Mouse (Mus musculus): ENCODE data around the gene Sptlc2. TPM values are rescaled to one million over a fixed set of nuclear protein-coding genes. Genes with fewer than 3 reads are reported as not detected.

The Sptlc2 gene
- polyA plus RNA-seq, 1 experiment from 2014 or later = 131 TPM

GRCm38 (mm10) chr12:87266827-87267603 is 121.1 kb downstream of the Sptlc2 start:
- ATAC-seq (replicated peaks; ENCODE audit: low FRiP score, low read depth) (peak; percentile 62), DNase-seq (ENCODE audit: low spot score) (peak; percentile 58)
- peaks cover 24% of the 10 kb centered on the region; the same call in 1 of the 2 replicates for H3K36me3 ChIP-seq (ENCODE audit: insufficient read depth, low read length)
- peak overlapping the region; percentile 76 for H3K4me3 ChIP-seq (replicated peaks; ENCODE audit: low read depth, low read length)
- WGBS = under 1% methylated on average over 31 of the region's 31 CpGs
- H3K27me3 ChIP-seq (ENCODE audit: insufficient read depth, low read length) = no peaks in the 10 kb centered on the region
- H3K4me1 ChIP-seq (replicated peaks; ENCODE audit: insufficient read depth, low read length) = 0 out of 2 replicates have a peak, but pooled peaks cover 6% of the 10 kb centered on the region
- H3K9ac ChIP-seq (ENCODE audit: low read depth, low read length) = peak overlapping the region; percentile 72
- H3K4me2 ChIP-seq (ENCODE audit: low read length) = peak overlapping the region; percentile 86
- TF ChIP-seq CTCF (IDR thresholded peaks at IDR 0.05; ENCODE audit: low read depth) = no peak
- H3K9me3 ChIP-seq (replicated peaks; ENCODE audit: low read length) = no peaks in the 10 kb centered on the region
- H3K27ac ChIP-seq = peak overlapping the region; percentile 89

GRCm38 (mm10) chr12:87266108-87266826 is 121.9 kb downstream of the Sptlc2 start, which contains the start of the genes Vipas39 and Ahsa1:
Vipas39 (minus strand) TSS chr12:87266256.
Ahsa1 (plus strand) TSS chr12:87266479.
- Histone ChIP-seq H3K9me3 (replicated peaks; ENCODE audit: low read length) (no peaks in the 10 kb centered on the region), H3K36me3 (ENCODE audit: insufficient read depth, low read length) (peaks cover 30% of the 10 kb centered on the region; the same call in 1 of the 2 replicates), H3K27me3 (ENCODE audit: insufficient read depth, low read length) (no peaks in the 10 kb centered on the region), H3K4me1 (replicated peaks; ENCODE audit: insufficient read depth, low read length) (0 out of 2 replicates have a peak, but pooled peaks cover 6% of the 10 kb centered on the region), H3K4me2 (ENCODE audit: low read length) (peak within 1 kb of the TSS; percentile 86), H3K27ac (peak within 1 kb of the TSS; percentile 89), H3K4me3 (replicated peaks; ENCODE audit: low read depth, low read length) (peak within 1 kb of the TSS; percentile 76), H3K9ac (ENCODE audit: low read depth, low read length) (peak within 1 kb of the TSS; percentile 79)
- peak; percentile 56 for TF ChIP-seq CTCF (IDR thresholded peaks at IDR 0.05; ENCODE audit: low read depth)
- ATAC-seq (replicated peaks; ENCODE audit: low FRiP score, low read depth) (peak; percentile 96), DNase-seq (ENCODE audit: low spot score) (peak; percentile 99)
- under 1% methylated on average over 31 of the region's 31 CpGs for WGBS

GRCm38 (mm10) chr12:87265444-87265843 is 122.7 kb downstream of the Sptlc2 start:
- peaks cover 28% of the 10 kb centered on the region; the same call in 1 of the 2 replicates for H3K36me3 ChIP-seq (ENCODE audit: insufficient read depth, low read length)
- TF ChIP-seq CTCF (IDR thresholded peaks at IDR 0.05; ENCODE audit: low read depth) = no peak
- peak overlapping the region; percentile 79 for H3K9ac ChIP-seq (ENCODE audit: low read depth, low read length)
- ATAC-seq (replicated peaks; ENCODE audit: low FRiP score, low read depth) = no peak
- 11% methylated on average over 11 of the region's 11 CpGs for WGBS
- peak overlapping the region; percentile 72 for H3K4me2 ChIP-seq (ENCODE audit: low read length)
- H3K4me1 ChIP-seq (replicated peaks; ENCODE audit: insufficient read depth, low read length) = 0 out of 2 replicates have a peak, but pooled peaks cover 6% of the 10 kb centered on the region
- no peaks in the 10 kb centered on the region for H3K27me3 ChIP-seq (ENCODE audit: insufficient read depth, low read length)
- no peak for DNase-seq (ENCODE audit: low spot score)
- H3K27ac ChIP-seq = peak overlapping the region; percentile 76
- peak overlapping the region; percentile 76 for H3K4me3 ChIP-seq (replicated peaks; ENCODE audit: low read depth, low read length)
- no peaks in the 10 kb centered on the region for H3K9me3 ChIP-seq (replicated peaks; ENCODE audit: low read length)

- TF ChIP-seq CTCF (IDR thresholded peaks at IDR 0.05; ENCODE audit: low read depth) = no peak
- H3K27me3 ChIP-seq (ENCODE audit: insufficient read depth, low read length) = no peaks in the 10 kb centered on the region
- no peaks in the 10 kb centered on the region for H3K4me1 ChIP-seq (replicated peaks; ENCODE audit: insufficient read depth, low read length)
- no peak overlapping the region for H3K4me2 ChIP-seq (ENCODE audit: low read length)
- no peak overlapping the region for H3K9ac ChIP-seq (ENCODE audit: low read depth, low read length)
- H3K27ac ChIP-seq = no peak overlapping the region
- 98% methylated on average over 8 of the region's 8 CpGs for WGBS
- no peak overlapping the region for H3K4me3 ChIP-seq (replicated peaks; ENCODE audit: low read depth, low read length)
- DNase-seq (ENCODE audit: low spot score) = no peak
- ATAC-seq (replicated peaks; ENCODE audit: low FRiP score, low read depth) = no peak
- no peaks in the 10 kb centered on the region for H3K9me3 ChIP-seq (replicated peaks; ENCODE audit: low read length)
- peaks cover 54% of the 10 kb centered on the region; the same call in 1 of the 2 replicates for H3K36me3 ChIP-seq (ENCODE audit: insufficient read depth, low read length)
These were observed 127.6 kb downstream of the Sptlc2 start for GRCm38 (mm10) chr12:87260562-87260961.

GRCm38 (mm10) chr12:87256629-87257028 is 131.5 kb downstream of the Sptlc2 start:
- WGBS = 95% methylated on average over 5 of the region's 5 CpGs
- H3K9ac ChIP-seq (ENCODE audit: low read depth, low read length) = no peak overlapping the region

More at GRCm38 (mm10) chr12:87256629-87257028, 131.5 kb downstream of the Sptlc2 start:
- no peak overlapping the region for H3K27ac ChIP-seq
- ATAC-seq (replicated peaks; ENCODE audit: low FRiP score, low read depth) (no peak), DNase-seq (ENCODE audit: low spot score) (no peak)
- no peaks in the 10 kb centered on the region for H3K27me3 ChIP-seq (ENCODE audit: insufficient read depth, low read length)
- H3K4me2 ChIP-seq (ENCODE audit: low read length) = no peak overlapping the region
- H3K36me3 ChIP-seq (ENCODE audit: insufficient read depth, low read length) = peaks cover 73% of the 10 kb centered on the region
- no peaks in the 10 kb centered on the region for H3K9me3 ChIP-seq (replicated peaks; ENCODE audit: low read length)
- TF ChIP-seq CTCF (IDR thresholded peaks at IDR 0.05; ENCODE audit: low read depth) = no peak
- H3K4me3 ChIP-seq (replicated peaks; ENCODE audit: low read depth, low read length) = no peak overlapping the region
- H3K4me1 ChIP-seq (replicated peaks; ENCODE audit: insufficient read depth, low read length) = no peaks in the 10 kb centered on the region

Small RNAs within 50 kb of the gene (microRNA-seq; reads per million reads assigned to microRNA genes)
- gene Gm47293 = not detected
- 51.3 reads per million, percentile 45 among the genes with 10 or more reads in this experiment for gene Mir3068

Other genes starting within 250 kb of the Sptlc2 start
- gene Gstz1, start 241.2 kb downstream of the Sptlc2 start, polyA plus RNA-seq (2015; fragmentation: Nextera tagmentation; extraction: Ambion mirVana) = 89.7 and 91.3 TPM in 2 replicates
- gene Pomt2, start 240.4 kb downstream of the Sptlc2 start, polyA plus RNA-seq (2015; fragmentation: Nextera tagmentation; extraction: Ambion mirVana) = 14.6 TPM in 2 replicates
- 1.3 and 1.4 TPM in 2 replicates for gene Samd15, start 188.6 kb downstream of the Sptlc2 start, polyA plus RNA-seq (2015; fragmentation: Nextera tagmentation; extraction: Ambion mirVana)
- gene Tmed8, start 187.9 kb downstream of the Sptlc2 start, polyA plus RNA-seq (2015; fragmentation: Nextera tagmentation; extraction: Ambion mirVana) = 1.7 and 1.8 TPM in 2 replicates
- 0.17 TPM in 1 of 2 replicates, not detected in the other for gene Noxred1, start 149.6 kb downstream of the Sptlc2 start, polyA plus RNA-seq (2015; fragmentation: Nextera tagmentation; extraction: Ambion mirVana)
- 38.1 and 44.1 TPM in 2 replicates for gene Vipas39, start 122.1 kb downstream of the Sptlc2 start, polyA plus RNA-seq (2015; fragmentation: Nextera tagmentation; extraction: Ambion mirVana)
- 149 and 157 TPM in 2 replicates for gene Ahsa1, start 121.9 kb downstream of the Sptlc2 start, polyA plus RNA-seq (2015; fragmentation: Nextera tagmentation; extraction: Ambion mirVana)
- 0.39 and 0.46 TPM in 2 replicates for gene Ism2, start 88.7 kb downstream of the Sptlc2 start, polyA plus RNA-seq (2015; fragmentation: Nextera tagmentation; extraction: Ambion mirVana)
- 289 and 348 TPM in 2 replicates for gene Slirp, start 55.5 kb upstream of the Sptlc2 start, polyA plus RNA-seq (2015; fragmentation: Nextera tagmentation; extraction: Ambion mirVana)
- gene Alkbh1, start 55.7 kb upstream of the Sptlc2 start, polyA plus RNA-seq (2015; fragmentation: Nextera tagmentation; extraction: Ambion mirVana) = 24.1 and 27.7 TPM in 2 replicates
- gene Snw1, start 83.9 kb upstream of the Sptlc2 start, polyA plus RNA-seq (2015; fragmentation: Nextera tagmentation; extraction: Ambion mirVana) = 130 and 132 TPM in 2 replicates
- gene Gm5788, start 106.4 kb upstream of the Sptlc2 start, polyA plus RNA-seq (2015; fragmentation: Nextera tagmentation; extraction: Ambion mirVana) = not detected in 2 replicates
- gene Gm8300, start 126.0 kb upstream of the Sptlc2 start, polyA plus RNA-seq (2015; fragmentation: Nextera tagmentation; extraction: Ambion mirVana) = not detected in 2 replicates
- not detected in 2 replicates for gene Oog1, start 214.3 kb upstream of the Sptlc2 start, polyA plus RNA-seq (2015; fragmentation: Nextera tagmentation; extraction: Ambion mirVana)
- not detected in 2 replicates for gene Gm4027, start 230.5 kb upstream of the Sptlc2 start, polyA plus RNA-seq (2015; fragmentation: Nextera tagmentation; extraction: Ambion mirVana)